ENCODE assay signal across 30 mouse cellular contexts in the genomic region with DNA sequence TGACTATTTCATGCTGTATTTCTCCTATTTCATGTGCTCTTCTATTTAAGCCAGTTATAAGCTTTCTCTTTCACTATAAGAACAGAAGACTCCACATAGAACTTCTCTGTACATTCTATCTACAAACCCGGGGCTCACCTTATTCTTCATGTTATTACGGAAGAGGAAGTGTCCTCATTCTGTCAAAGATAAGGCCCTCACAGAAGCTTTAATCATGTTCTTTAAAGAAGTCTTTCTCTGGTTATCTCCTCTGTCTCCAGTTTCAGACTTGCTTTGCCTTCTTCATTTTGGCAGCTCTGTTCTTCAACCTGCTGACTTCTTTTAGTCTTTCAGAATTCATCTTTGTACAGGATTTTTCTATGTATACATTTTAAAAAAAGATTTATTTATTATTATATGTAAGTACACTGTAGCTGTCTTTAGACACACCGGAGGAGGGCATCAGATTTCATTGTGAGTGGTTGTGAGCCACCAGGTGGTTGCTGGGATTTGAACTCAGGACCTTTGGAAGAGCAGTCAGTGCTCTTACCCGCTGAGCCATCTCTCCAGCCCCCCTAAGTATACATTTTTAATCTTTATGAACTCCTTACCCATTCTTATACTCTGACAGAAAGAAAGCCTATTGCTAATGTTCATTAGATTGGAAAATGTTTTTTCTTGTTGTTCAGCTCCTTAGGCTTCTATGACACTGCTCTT. TPM values are rescaled to one million over a fixed set of nuclear protein-coding genes. Genes with fewer than 3 reads are reported as not detected.
DNase-seq lines count a peak whose midpoint lies in the region; ATAC-seq and TF ChIP-seq lines count a peak whose summit lies in the region.
"Had no signal": no experiment of that assay in that cellular context is flagged by ENCODE, and none has a peak within 500 bp of the region (broad histone marks: within the 10 kb centered on the region; RNA-seq: fewer than 3 reads in every experiment).

No protein-coding gene starts in this region.

- no peak overlapping the region for H3K27ac ChIP-seq in liver, postnatal 0 days (ENCODE audit: low read depth)
- no peak overlapping the region for H3K27ac ChIP-seq in midbrain, embryonic 15.5 days
- H3K27ac ChIP-seq: embryonic facial prominence, embryonic 13.5 days; heart, adult 2 months; heart, embryonic 13.5 days; limb, embryonic 13.5 days; stomach, postnatal 0 days had no signal

- H3K4me2 ChIP-seq in liver, postnatal 0 days (ENCODE audit: low read depth, low read length) = no peak overlapping the region
- H3K4me2 ChIP-seq in midbrain, embryonic 15.5 days = no peak overlapping the region
- H3K4me2 ChIP-seq: embryonic facial prominence, embryonic 13.5 days; heart, embryonic 13.5 days; limb, embryonic 13.5 days had no signal

- peak; percentile 71 for ATAC-seq in CD4-positive, CD25-positive, alpha-beta regulatory T cell, adult 4 months
- peak; percentile 60 for ATAC-seq in common myeloid progenitor, adult 5-6 weeks (replicated peaks; ENCODE audit: low read depth, poor library complexity, severe bottlenecking)
- no peak for ATAC-seq in liver, postnatal 0 days
- ATAC-seq in erythroblast, adult 5-6 weeks (replicated peaks; ENCODE audit: low FRiP score, poor library complexity, severe bottlenecking) = no peak
- ATAC-seq in midbrain, embryonic 15.5 days (replicated peaks) = no peak
- no peak for ATAC-seq in frontal cortex, adult (ENCODE audit: low TSS enrichment)
- ATAC-seq: forebrain, embryonic 14.5 days had no signal

- TF ChIP-seq CTCF in liver, postnatal 0 days (IDR thresholded peaks at IDR 0.05; ENCODE audit: low read depth) = no peak

- no peaks in the 10 kb centered on the region for H3K27me3 ChIP-seq in liver, postnatal 0 days (ENCODE audit: insufficient read depth, low read length)
- no peaks in the 10 kb centered on the region for H3K27me3 ChIP-seq in midbrain, embryonic 15.5 days (replicated peaks)
- H3K27me3 ChIP-seq: embryonic facial prominence, embryonic 13.5 days; heart, embryonic 13.5 days; limb, embryonic 13.5 days; megakaryocyte, embryonic 14.5 days; Patski had no signal

- H3K4me1 ChIP-seq in liver, postnatal 0 days (ENCODE audit: insufficient read depth) = peaks cover 5% of the 10 kb centered on the region
- H3K4me1 ChIP-seq in midbrain, embryonic 15.5 days = no peaks in the 10 kb centered on the region
- H3K4me1 ChIP-seq: embryonic facial prominence, embryonic 13.5 days had no signal

- H3K36me3 ChIP-seq in liver, postnatal 0 days (replicated peaks; ENCODE audit: insufficient read depth, low read length) = no peaks in the 10 kb centered on the region
- H3K36me3 ChIP-seq in midbrain, embryonic 15.5 days (replicated peaks) = no peaks in the 10 kb centered on the region
- H3K36me3 ChIP-seq: embryonic facial prominence, embryonic 13.5 days; heart, embryonic 13.5 days had no signal

- 0 out of 2 replicates have a peak, but pooled peaks have one; percentile 18 for TF ChIP-seq EP300 in liver, postnatal 0 days (IDR thresholded peaks at IDR 0.05; ENCODE audit: low read depth)

- no peak overlapping the region for H3K9ac ChIP-seq in liver, postnatal 0 days (replicated peaks)
- H3K9ac ChIP-seq in midbrain, embryonic 15.5 days = no peak overlapping the region
- H3K9ac ChIP-seq: embryonic facial prominence, embryonic 13.5 days; heart, embryonic 13.5 days; limb, embryonic 13.5 days had no signal

- DNase-seq in 416B (ENCODE audit: low read depth) = peak; percentile 44
- DNase-seq in liver, postnatal 0 days = no peak
- DNase-seq in urinary bladder, postnatal 10 days (ENCODE audit: low spot score) = no peak
- DNase-seq: adrenal gland, adult 2 months; cerebellum, adult 2 months; cerebellum, postnatal 25 days; embryo, embryonic 11 days; gastrocnemius, postnatal 14 days; heart, adult 2 months; heart, postnatal 14 days; kidney, adult 18-20 months; kidney, postnatal 14 days; lung, adult 2 months; lung, postnatal 14 days; midbrain, embryonic 14.5 days; right cerebral cortex, adult 18-20 months; thymus, adult 2 months had no signal

- whole genome bisulfite sequencing in liver, postnatal 0 days (ENCODE audit: insufficient replicate concordance) = 57% methylated on average over 4 of the region's 4 CpGs
- 85% methylated on average over 4 of the region's 4 CpGs for WGBS in midbrain, embryonic 15.5 days

- no peaks in the 10 kb centered on the region for H3K9me3 ChIP-seq in liver, postnatal 0 days (ENCODE audit: low read length)
- H3K9me3 ChIP-seq in midbrain, embryonic 15.5 days = no peaks in the 10 kb centered on the region
- H3K9me3 ChIP-seq: embryonic facial prominence, embryonic 13.5 days; heart, embryonic 13.5 days; limb, embryonic 13.5 days; megakaryocyte, embryonic 14.5 days had no signal

- no peak overlapping the region for H3K4me3 ChIP-seq in liver, postnatal 0 days (ENCODE audit: low read depth, low read length)
- no peak overlapping the region for H3K4me3 ChIP-seq in midbrain, embryonic 15.5 days
- H3K4me3 ChIP-seq: embryonic facial prominence, embryonic 13.5 days; heart, adult 2 months; heart, embryonic 13.5 days; limb, embryonic 13.5 days; megakaryocyte, embryonic 14.5 days; myocyte had no signal

RNA-seq across cellular contexts. Expression of gene Ahcyl2, which starts 8.9 kb away (rescaled TPM):
- 100 to 1,000 TPM in 1 of 2 experiments, 10 to 100 TPM in 1; 87.8 to 108 TPM for polyA plus RNA-seq in CD4-positive, CD25-positive, alpha-beta regulatory T cell, adult 4 months (2017; shearing (Covaris generic))
- total RNA-seq in common myeloid progenitor, adult 5-6 weeks (2017) = 24.1 and 25.4 TPM in 2 replicates
- 2.0 TPM in 2 replicates for polyA plus RNA-seq in liver, postnatal 0 days (2015; fragmentation: Nextera tagmentation; extraction: Ambion mirVana)
- 7.1 and 15.2 TPM in 2 replicates for total RNA-seq in erythroblast, adult 5-6 weeks (2015; ENCODE audit: low replicate concordance)
- total RNA-seq in erythroblast, adult 5-6 weeks (2017; ENCODE audit: low replicate concordance) = 9.6 and 20.3 TPM in 2 replicates
- 18.0 and 20.6 TPM in 2 replicates for polyA plus RNA-seq in midbrain, embryonic 15.5 days (2015; fragmentation: Nextera tagmentation; extraction: Ambion mirVana)

RNA-seq across cellular contexts. Expression of gene Smo, which starts 41.4 kb away (rescaled TPM):
- polyA plus RNA-seq in CD4-positive, CD25-positive, alpha-beta regulatory T cell, adult 4 months (2017; shearing (Covaris generic)) = under 1 TPM in 1 of 2 experiments, not detected in 1; 0.11 TPM
- 29.8 and 31.7 TPM in 2 replicates for total RNA-seq in common myeloid progenitor, adult 5-6 weeks (2017)
- polyA plus RNA-seq in liver, postnatal 0 days (2015; fragmentation: Nextera tagmentation; extraction: Ambion mirVana) = 2.2 and 2.5 TPM in 2 replicates
- total RNA-seq in erythroblast, adult 5-6 weeks (2015; ENCODE audit: low replicate concordance) = 3.3 and 4.0 TPM in 2 replicates
- 0.60 and 2.6 TPM in 2 replicates for total RNA-seq in erythroblast, adult 5-6 weeks (2017; ENCODE audit: low replicate concordance)
- polyA plus RNA-seq in midbrain, embryonic 15.5 days (2015; fragmentation: Nextera tagmentation; extraction: Ambion mirVana) = 12.3 and 14.2 TPM in 2 replicates

Comparison
In these comparisons a context has a peak if more than half of its experiments do, and no peak if none do; other contexts are left out.
1. ATAC-seq: peak in CD4-positive, CD25-positive, alpha-beta regulatory T cell, adult 4 months (single experiment) and common myeloid progenitor, adult 5-6 weeks (single experiment); none in liver, postnatal 0 days (single experiment), erythroblast, adult 5-6 weeks (single experiment), midbrain, embryonic 15.5 days (single experiment) and frontal cortex, adult (single experiment).